Mouse (Mus musculus): Measurements from ENCODE around the gene Cd4. TPM values are rescaled to one million over a fixed set of nuclear protein-coding genes. Genes with fewer than 3 reads are reported as not detected.
A peak's percentile ranks its signal among the peaks of the same experiment; 100 is the strongest.
"Not testable (repeated sequence)": the region's sequence is repeated elsewhere in the genome, so short reads cannot be mapped to it uniquely, and the experiment has no call there.

Cd4 gene
- polyA plus RNA-seq, 1 experiment from 2014 or later: not detected

DNA sequence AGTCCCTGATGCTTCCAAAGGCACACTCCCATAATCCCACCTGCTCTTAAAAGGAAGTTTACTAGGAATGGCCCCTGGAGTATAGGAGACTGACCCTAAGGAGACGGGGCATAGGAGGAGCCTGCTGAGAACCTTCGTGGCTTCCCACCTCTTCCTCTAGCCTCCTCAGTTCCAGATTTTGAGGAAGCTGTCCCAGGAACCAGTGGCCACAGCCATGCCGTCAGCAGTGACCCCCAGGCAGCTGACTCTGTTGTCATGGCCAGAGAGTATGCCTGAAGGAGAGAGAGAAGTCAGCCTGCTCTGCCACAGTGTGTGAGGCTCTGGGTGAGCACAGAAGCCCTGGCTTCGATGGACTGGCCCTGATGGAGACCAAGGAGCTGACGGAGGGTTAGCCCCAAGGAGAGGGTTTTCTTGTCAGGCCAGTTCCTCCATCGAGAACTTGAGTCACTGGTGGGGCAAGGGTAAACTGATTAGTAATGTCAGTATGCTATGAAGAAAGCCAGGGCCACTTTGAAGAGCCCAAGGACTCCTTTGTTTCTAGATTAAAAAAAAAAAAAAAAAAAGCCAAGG lies 53.4 kb downstream of the Cd4 start:
- Histone ChIP-seq H3K27me3 (peaks cover 7% of the 10 kb centered on the region), H3K27ac (no peak overlapping the region; the same call in 1 of the 2 replicates), H3K4me3 (replicated peaks) (no peak overlapping the region), H3K4me1 (replicated peaks) (peaks cover 37% of the 10 kb centered on the region), H3K9me3 (replicated peaks) (no peaks in the 10 kb centered on the region), H3K36me3 (peaks cover 47% of the 10 kb centered on the region), H3K4me2 (no peak overlapping the region), H3K9ac (no peak overlapping the region)
- no peak for DNase-seq
- 71% methylated on average over 6 of the region's 6 CpGs for WGBS (ENCODE audit: insufficient replicate concordance)
- no peak for ATAC-seq (ENCODE audit: low read depth)

DNA sequence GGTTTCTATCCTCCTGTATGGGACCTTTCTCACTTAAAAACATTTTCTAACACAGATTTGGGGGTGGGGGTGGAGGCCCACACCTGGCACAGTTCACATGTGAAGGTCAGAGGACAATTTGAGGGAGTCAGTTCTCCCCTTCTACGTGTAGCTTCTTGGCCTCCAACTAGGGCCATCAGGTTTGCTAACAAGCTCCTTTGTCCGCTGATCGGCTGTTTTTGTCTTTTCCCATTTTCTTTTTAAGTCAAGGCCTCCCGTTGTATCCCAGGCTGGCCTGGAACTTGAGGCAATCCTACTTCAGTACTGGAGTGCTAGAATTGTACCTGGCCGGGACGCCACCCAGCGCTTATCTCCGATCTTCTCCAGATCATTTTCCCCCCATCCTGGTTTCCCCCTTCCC lies 56.4 kb downstream of the Cd4 start:
- 92% methylated on average over 8 of the region's 8 CpGs for WGBS (ENCODE audit: insufficient replicate concordance)
- Histone ChIP-seq H3K4me2 (peak overlapping the region; percentile 79), H3K27ac (no peak overlapping the region), H3K36me3 (peaks cover 53% of the 10 kb centered on the region), H3K9ac (peak overlapping the region; percentile 97), H3K4me1 (replicated peaks) (peaks cover 54% of the 10 kb centered on the region), H3K9me3 (replicated peaks) (no peaks in the 10 kb centered on the region), H3K27me3 (no peaks in the 10 kb centered on the region), H3K4me3 (replicated peaks) (peak overlapping the region; percentile 98)
- DNase-seq (no peak), ATAC-seq (ENCODE audit: low read depth) (no peak)

DNA sequence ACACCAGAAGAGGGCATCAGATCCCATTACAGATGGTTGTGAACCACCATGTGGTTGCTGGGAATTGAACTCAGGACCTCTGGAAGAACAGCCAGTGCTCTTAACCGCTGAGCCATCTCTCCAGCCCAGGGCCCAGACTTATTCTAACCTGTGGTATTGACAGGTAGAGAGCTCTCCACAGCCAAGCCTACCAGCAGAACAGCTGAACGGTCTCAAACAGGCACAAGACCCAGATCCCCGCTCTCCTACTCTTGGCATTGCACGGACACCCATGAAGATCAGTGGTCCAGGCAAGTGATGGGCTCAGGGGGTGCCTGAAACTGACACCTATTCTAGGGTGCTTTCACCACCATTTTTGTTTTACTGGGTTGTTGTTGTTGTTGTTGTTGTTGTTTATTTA lies 56.8 kb downstream of the Cd4 start:
- H3K4me3 ChIP-seq (replicated peaks): peak overlapping the region; percentile 98
- not testable (repeated sequence) for H3K27me3 ChIP-seq; DNase-seq; H3K9me3 ChIP-seq (replicated peaks); ATAC-seq (ENCODE audit: low read depth)
- peak overlapping the region; percentile 91; the same call in 1 of the 2 replicates for H3K27ac ChIP-seq
- H3K4me2 ChIP-seq: peak overlapping the region; percentile 79
- peaks cover 55% of the 10 kb centered on the region for H3K36me3 ChIP-seq
- H3K4me1 ChIP-seq (replicated peaks): peaks cover 55% of the 10 kb centered on the region
- 86% methylated on average over 4 of the region's 4 CpGs for WGBS (ENCODE audit: insufficient replicate concordance)
- H3K9ac ChIP-seq: peak overlapping the region; percentile 97

- Histone ChIP-seq H3K36me3 (peaks cover 58% of the 10 kb centered on the region), H3K27me3 (no peaks in the 10 kb centered on the region), H3K9ac (peak overlapping the region; percentile 97), H3K4me1 (replicated peaks) (peaks cover 47% of the 10 kb centered on the region), H3K27ac (peak overlapping the region; percentile 91), H3K4me2 (peak overlapping the region; percentile 79), H3K9me3 (replicated peaks) (no peaks in the 10 kb centered on the region), H3K4me3 (replicated peaks) (peak overlapping the region; percentile 98)
- ATAC-seq (ENCODE audit: low read depth) (peak; percentile 76), DNase-seq (peak; percentile 92)
- under 1% methylated on average over 38 of the region's 38 CpGs for WGBS (ENCODE audit: insufficient replicate concordance)
These were observed 58.0 kb downstream of the Cd4 start for GRCm38 (mm10) chr6:124829799-124830700.

- no peaks in the 10 kb centered on the region for H3K27me3 ChIP-seq
- peaks cover 43% of the 10 kb centered on the region for H3K4me1 ChIP-seq (replicated peaks)
- peak within 1 kb of the TSS; percentile 91 for H3K27ac ChIP-seq
- peaks cover 58% of the 10 kb centered on the region for H3K36me3 ChIP-seq
- peak within 1 kb of the TSS; percentile 98 for H3K4me3 ChIP-seq (replicated peaks)
- peak; percentile 87 for ATAC-seq (ENCODE audit: low read depth)
- WGBS (ENCODE audit: insufficient replicate concordance): under 1% methylated on average over 55 of the region's 55 CpGs
- H3K4me2 ChIP-seq: peak within 1 kb of the TSS; percentile 92
- peak within 1 kb of the TSS; percentile 97 for H3K9ac ChIP-seq
- peak; percentile 99 for DNase-seq
- H3K9me3 ChIP-seq (replicated peaks): no peaks in the 10 kb centered on the region
These were observed 58.9 kb downstream of the Cd4 start, which contains the start of the genes Usp5 and Cdca3 for GRCm38 (mm10) chr6:124828868-124829798. Gene Usp5 (minus strand): TSS chr6:124829484. Gene Cdca3 (plus strand): TSS chr6:124829547.

GRCm38 (mm10) chr6:124828101-124828592 lies 59.9 kb downstream of the Cd4 start:
- peak; percentile 58 for DNase-seq
- Histone ChIP-seq H3K36me3 (peaks cover 58% of the 10 kb centered on the region), H3K4me1 (replicated peaks) (peaks cover 43% of the 10 kb centered on the region), H3K27ac (peak overlapping the region; percentile 69), H3K4me3 (replicated peaks) (peak overlapping the region; percentile 98), H3K9me3 (replicated peaks) (no peaks in the 10 kb centered on the region), H3K9ac (peak overlapping the region; percentile 78), H3K4me2 (peak overlapping the region; percentile 92), H3K27me3 (no peaks in the 10 kb centered on the region)
- WGBS (ENCODE audit: insufficient replicate concordance): 18% methylated on average over 10 of the region's 10 CpGs
- no peak for ATAC-seq (ENCODE audit: low read depth)

DNA sequence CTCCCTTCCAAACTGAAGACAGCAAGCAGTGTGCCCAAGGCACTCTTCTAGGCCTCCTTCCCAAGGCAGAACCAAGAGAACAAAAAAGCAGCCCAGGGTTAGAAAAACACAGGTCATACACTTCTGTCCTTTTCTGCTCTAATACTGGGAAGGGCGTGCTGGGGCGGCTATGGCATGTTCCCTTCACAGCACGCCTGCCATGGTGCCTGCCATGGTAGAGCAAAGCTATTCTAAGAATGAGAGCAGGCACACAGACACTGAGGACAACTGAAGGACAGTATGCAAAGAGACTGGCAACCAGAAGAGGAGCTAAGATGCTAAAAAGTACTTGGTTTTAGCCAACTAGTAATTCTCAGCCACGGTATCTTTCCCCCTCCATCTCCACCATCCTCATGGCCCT lies 66.0 kb downstream of the Cd4 start:
- Histone ChIP-seq H3K4me1 (replicated peaks) (peaks cover 7% of the 10 kb centered on the region), H3K27ac (no peak overlapping the region), H3K9me3 (replicated peaks) (no peaks in the 10 kb centered on the region), H3K4me3 (replicated peaks) (no peak overlapping the region), H3K27me3 (no peaks in the 10 kb centered on the region), H3K9ac (no peak overlapping the region), H3K4me2 (no peak overlapping the region), H3K36me3 (peaks cover 93% of the 10 kb centered on the region)
- ATAC-seq (ENCODE audit: low read depth): no peak
- WGBS (ENCODE audit: insufficient replicate concordance): 88% methylated on average over 4 of the region's 4 CpGs
- no peak for DNase-seq

DNA sequence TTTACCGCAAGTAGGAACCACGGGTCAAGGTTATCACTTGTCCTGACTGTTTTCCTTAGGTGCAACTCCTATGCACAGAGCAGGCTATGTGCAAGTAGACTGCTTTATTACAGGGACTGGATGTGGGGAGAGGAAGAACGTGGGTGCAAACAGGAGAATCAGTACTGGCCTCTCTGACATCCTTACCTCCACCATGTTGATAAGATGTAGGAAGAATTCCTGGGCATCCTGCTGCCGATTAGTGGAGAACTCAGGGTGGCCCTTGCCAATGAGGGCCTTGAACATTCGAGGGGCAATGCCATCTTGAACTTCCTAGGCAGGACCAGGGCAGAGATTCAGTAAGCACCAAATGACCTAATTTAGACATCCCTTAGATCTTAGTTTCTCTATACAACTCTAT lies 67.1 kb downstream of the Cd4 start:
- DNase-seq (no peak), ATAC-seq (ENCODE audit: low read depth) (no peak)
- 82% methylated on average over 5 of the region's 5 CpGs for WGBS (ENCODE audit: insufficient replicate concordance)
- no peak overlapping the region for H3K4me2 ChIP-seq
- H3K9ac ChIP-seq: no peak overlapping the region
- H3K27ac ChIP-seq: no peak overlapping the region
- no peaks in the 10 kb centered on the region for H3K27me3 ChIP-seq
- H3K9me3 ChIP-seq (replicated peaks): no peaks in the 10 kb centered on the region
- H3K4me3 ChIP-seq (replicated peaks): no peak overlapping the region
- peaks cover 100% of the 10 kb centered on the region for H3K36me3 ChIP-seq
- H3K4me1 ChIP-seq (replicated peaks): 0 out of 2 replicates have a peak, but pooled peaks cover 4% of the 10 kb centered on the region

DNA sequence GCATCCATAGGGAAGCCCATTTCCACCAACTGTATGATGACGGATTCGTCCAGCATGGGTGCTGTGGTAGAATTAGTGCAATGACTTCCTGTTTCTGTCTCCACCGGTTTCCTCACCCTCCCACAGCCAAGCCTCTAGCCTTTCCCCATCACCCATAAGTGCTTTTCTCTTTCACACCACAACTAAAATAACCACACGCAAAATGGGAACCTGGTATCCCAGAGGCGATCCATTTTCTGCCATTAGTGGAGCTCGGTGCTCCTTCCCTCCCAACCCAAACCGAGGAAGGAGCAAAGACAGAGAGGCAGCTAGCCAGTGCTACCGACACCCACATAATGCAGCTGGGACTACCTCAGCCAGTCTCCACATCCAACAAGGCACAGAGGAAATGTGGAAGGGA lies 70.0 kb downstream of the Cd4 start:
- no peak for DNase-seq
- WGBS (ENCODE audit: insufficient replicate concordance): 59% methylated on average over 8 of the region's 8 CpGs
- Histone ChIP-seq H3K4me2 (no peak overlapping the region), H3K9me3 (replicated peaks) (no peaks in the 10 kb centered on the region), H3K4me1 (replicated peaks) (peaks cover 24% of the 10 kb centered on the region), H3K36me3 (peaks cover 77% of the 10 kb centered on the region), H3K27me3 (no peaks in the 10 kb centered on the region), H3K27ac (no peak overlapping the region), H3K9ac (no peak overlapping the region), H3K4me3 (replicated peaks) (no peak overlapping the region)
- ATAC-seq (ENCODE audit: low read depth): no peak

DNA sequence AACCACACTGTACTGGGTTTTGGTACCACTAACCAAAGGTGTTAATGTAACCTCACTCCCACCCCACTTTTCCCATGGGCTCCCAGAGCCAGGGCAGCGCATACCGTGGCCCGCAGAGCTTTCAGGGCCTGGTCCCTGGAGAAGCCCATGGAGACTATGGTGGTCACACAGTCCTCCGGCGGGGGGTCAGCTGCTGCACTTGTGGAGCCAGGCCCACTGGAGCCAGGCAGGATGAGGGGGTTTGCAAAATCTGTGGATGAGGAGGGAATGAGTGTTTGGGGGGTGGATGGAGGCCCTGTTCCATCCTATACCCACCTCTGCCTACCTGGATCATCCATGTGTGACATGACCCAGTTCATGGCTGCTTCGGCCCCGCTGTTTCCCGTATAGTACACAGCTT lies 70.5 kb downstream of the Cd4 start:
- DNase-seq (no peak), ATAC-seq (ENCODE audit: low read depth) (no peak)
- no peaks in the 10 kb centered on the region for H3K27me3 ChIP-seq
- no peak overlapping the region for H3K4me3 ChIP-seq (replicated peaks)
- no peak overlapping the region for H3K27ac ChIP-seq
- H3K9ac ChIP-seq: no peak overlapping the region; the same call in 1 of the 2 replicates
- WGBS (ENCODE audit: insufficient replicate concordance): 90% methylated on average over 8 of the region's 8 CpGs
- no peaks in the 10 kb centered on the region for H3K9me3 ChIP-seq (replicated peaks)
- no peak overlapping the region for H3K4me2 ChIP-seq
- peaks cover 28% of the 10 kb centered on the region for H3K4me1 ChIP-seq (replicated peaks)
- H3K36me3 ChIP-seq: peaks cover 75% of the 10 kb centered on the region
